Mouse (Mus musculus): ENCODE measurements at regions not wholly inside any gene's neighbourhood (a gene's known extent, or its start where the extent isn't known, plus 50 kb on each side); places are given as distances from the start of the nearest gene placed in this dataset.

DNA sequence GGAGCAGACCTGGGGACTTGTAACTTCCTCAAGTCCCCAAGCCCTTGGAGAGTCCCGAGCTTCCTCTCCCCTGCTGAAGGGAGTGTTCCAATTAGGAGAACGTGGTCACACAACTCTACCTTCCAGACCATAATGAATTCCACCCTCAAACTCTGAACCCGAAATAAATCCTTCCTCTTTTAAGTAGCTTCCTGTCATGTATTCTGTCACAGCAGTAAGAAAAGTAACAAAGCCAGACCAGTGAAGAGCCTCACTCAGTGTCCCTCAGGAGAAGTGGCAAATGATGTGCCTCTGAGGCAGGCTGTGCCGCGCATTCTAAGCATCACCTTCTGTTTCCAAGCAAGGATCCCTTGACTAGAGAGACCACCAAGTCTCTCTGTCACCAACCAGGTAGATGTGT is 134.4 kb upstream of the Slc35f3 start:
- H3K27ac ChIP-seq (replicated peaks; ENCODE audit: low read depth, low read length) = no peak overlapping the region
- ATAC-seq (ENCODE audit: insufficient number of reproducible peaks, low FRiP score, low TSS enrichment, low read depth) (no peak), DNase-seq (ENCODE audit: low spot score) (no peak)
- H3K9me3 ChIP-seq (ENCODE audit: control insufficient read depth, low read length) = no peaks in the 10 kb centered on the region
- no peaks in the 10 kb centered on the region for H3K27me3 ChIP-seq (ENCODE audit: control insufficient read depth, insufficient read depth, low read length)
- 57% methylated on average over 5 of the region's 5 CpGs for WGBS
- H3K36me3 ChIP-seq (ENCODE audit: control insufficient read depth, insufficient read depth, low read length) = no peaks in the 10 kb centered on the region
- no peak overlapping the region for H3K4me2 ChIP-seq (ENCODE audit: low read depth, severe bottlenecking)
- H3K9ac ChIP-seq (ENCODE audit: low read length) = no peak overlapping the region
- H3K4me1 ChIP-seq (ENCODE audit: control insufficient read depth, insufficient read depth, low read length) = no peaks in the 10 kb centered on the region
- no peak overlapping the region for H3K4me3 ChIP-seq (ENCODE audit: low read depth, low read length)

DNA sequence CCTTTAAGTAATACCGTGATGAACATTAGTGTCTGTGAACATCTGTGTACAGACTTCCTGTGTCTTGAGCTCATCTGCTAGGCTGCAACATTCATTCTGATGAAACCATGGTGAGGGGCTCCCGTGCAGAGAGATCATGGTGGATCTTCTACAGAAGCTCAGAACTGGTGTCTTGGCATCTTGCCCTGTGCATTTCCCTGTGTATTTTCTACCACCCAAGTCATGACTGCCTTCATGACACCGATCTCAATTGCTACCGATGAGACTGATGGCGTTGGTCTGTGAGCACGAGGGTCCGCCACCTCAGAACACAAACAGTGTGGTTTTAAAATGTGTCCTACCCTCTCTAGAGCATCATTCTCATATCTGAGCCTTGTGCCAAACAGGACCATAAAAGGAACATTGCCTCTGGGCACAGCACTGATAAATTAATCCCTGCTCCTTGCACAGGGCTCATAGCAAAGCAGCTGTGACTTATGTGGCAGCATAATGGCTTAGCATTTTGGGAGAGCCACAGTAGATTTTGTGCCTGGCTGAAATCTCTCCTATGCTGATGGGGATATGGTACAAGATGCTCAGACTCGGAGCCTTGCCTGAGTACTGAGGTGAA is 132.8 kb upstream of the Slc35f3 start:
- Histone ChIP-seq H3K4me3 (ENCODE audit: low read depth, low read length) (no peak overlapping the region), H3K9ac (ENCODE audit: low read length) (no peak overlapping the region), H3K4me2 (ENCODE audit: low read depth, severe bottlenecking) (no peak overlapping the region), H3K27me3 (ENCODE audit: control insufficient read depth, insufficient read depth, low read length) (no peaks in the 10 kb centered on the region), H3K27ac (replicated peaks; ENCODE audit: low read depth, low read length) (no peak overlapping the region), H3K4me1 (ENCODE audit: control insufficient read depth, insufficient read depth, low read length) (no peaks in the 10 kb centered on the region), H3K36me3 (ENCODE audit: control insufficient read depth, insufficient read depth, low read length) (no peaks in the 10 kb centered on the region), H3K9me3 (ENCODE audit: control insufficient read depth, low read length) (no peaks in the 10 kb centered on the region)
- 88% methylated on average over 8 of the region's 8 CpGs for WGBS
- ATAC-seq (ENCODE audit: insufficient number of reproducible peaks, low FRiP score, low TSS enrichment, low read depth) = no peak
- no peak for DNase-seq (ENCODE audit: low spot score)

DNA sequence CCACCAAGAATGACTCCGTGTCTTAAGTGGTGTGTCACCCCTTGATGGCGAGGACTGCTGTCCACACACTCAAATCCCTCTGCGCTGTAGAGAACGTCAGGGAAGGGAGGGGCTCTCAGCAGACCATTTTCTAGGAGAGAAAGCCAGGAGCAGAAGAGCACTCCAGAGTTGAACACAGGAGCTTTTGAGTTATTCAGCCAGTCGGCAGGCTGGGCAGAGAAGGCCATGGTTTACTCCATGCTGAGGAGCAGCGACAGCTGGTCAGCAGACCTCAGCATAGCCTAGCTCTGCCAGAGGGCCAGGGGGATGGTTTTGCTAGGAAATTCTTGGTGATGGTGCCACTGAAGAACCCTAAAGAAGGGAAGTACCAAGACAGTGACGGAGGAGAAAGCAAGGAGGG is 132.0 kb upstream of the Slc35f3 start:
- Histone ChIP-seq H3K9me3 (ENCODE audit: control insufficient read depth, low read length) (no peaks in the 10 kb centered on the region), H3K27me3 (ENCODE audit: control insufficient read depth, insufficient read depth, low read length) (no peaks in the 10 kb centered on the region), H3K4me1 (ENCODE audit: control insufficient read depth, insufficient read depth, low read length) (no peaks in the 10 kb centered on the region), H3K27ac (replicated peaks; ENCODE audit: low read depth, low read length) (no peak overlapping the region), H3K36me3 (ENCODE audit: control insufficient read depth, insufficient read depth, low read length) (no peaks in the 10 kb centered on the region), H3K4me2 (ENCODE audit: low read depth, severe bottlenecking) (no peak overlapping the region), H3K4me3 (ENCODE audit: low read depth, low read length) (no peak overlapping the region), H3K9ac (ENCODE audit: low read length) (no peak overlapping the region)
- WGBS = 84% methylated on average over 7 of the region's 7 CpGs
- ATAC-seq (ENCODE audit: insufficient number of reproducible peaks, low FRiP score, low TSS enrichment, low read depth) = no peak
- DNase-seq (ENCODE audit: low spot score) = no peak

DNA sequence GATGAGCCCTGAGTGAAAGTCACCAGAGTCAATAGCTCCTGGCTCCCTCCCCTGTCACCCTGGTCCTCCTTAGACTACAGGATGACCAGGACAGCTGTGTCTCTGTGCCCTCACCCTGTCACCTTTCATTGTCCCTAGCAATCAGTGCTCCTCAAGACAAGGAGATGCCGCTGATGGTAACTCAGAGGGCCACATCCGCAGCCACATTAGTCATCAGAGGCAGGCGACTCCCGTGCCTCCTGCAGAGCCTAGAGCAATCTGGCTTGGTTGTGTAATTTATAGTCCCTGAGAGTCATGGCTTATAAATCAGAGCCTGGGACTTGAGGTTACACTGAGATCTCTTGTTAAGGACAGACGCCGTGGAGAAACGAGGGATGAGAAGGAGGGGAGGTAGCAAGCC is 123.9 kb upstream of the Slc35f3 start:
- no peak overlapping the region for H3K9ac ChIP-seq (ENCODE audit: low read length)
- no peaks in the 10 kb centered on the region for H3K9me3 ChIP-seq (ENCODE audit: control insufficient read depth, low read length)
- no peak for ATAC-seq (ENCODE audit: insufficient number of reproducible peaks, low FRiP score, low TSS enrichment, low read depth)
- no peak overlapping the region for H3K4me3 ChIP-seq (ENCODE audit: low read depth, low read length)
- H3K36me3 ChIP-seq (ENCODE audit: control insufficient read depth, insufficient read depth, low read length) = no peaks in the 10 kb centered on the region
- DNase-seq (ENCODE audit: low spot score) = no peak
- no peak overlapping the region for H3K4me2 ChIP-seq (ENCODE audit: low read depth, severe bottlenecking)
- H3K4me1 ChIP-seq (ENCODE audit: control insufficient read depth, insufficient read depth, low read length) = no peaks in the 10 kb centered on the region
- H3K27me3 ChIP-seq (ENCODE audit: control insufficient read depth, insufficient read depth, low read length) = no peaks in the 10 kb centered on the region
- 30% methylated on average over 7 of the region's 7 CpGs for WGBS
- no peak overlapping the region for H3K27ac ChIP-seq (replicated peaks; ENCODE audit: low read depth, low read length)

DNA sequence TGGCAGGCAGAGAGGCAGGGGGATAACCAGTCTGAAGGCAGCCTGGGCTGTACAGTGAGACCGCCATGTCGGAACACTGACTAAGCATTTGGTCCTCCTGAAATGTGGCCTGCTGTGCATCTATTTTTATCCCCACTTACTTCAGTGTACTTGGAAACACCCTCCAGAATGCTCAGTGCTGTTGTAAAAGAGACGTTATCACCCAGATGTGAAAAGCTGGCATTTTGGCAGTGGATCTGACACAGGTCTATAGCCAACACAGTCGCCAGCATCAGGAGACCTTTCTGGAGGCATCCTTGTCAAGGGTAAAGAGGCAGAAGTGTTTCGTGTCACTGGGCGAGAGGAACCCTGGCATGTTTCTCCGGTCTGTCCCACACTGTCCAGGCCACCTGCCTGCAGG is 122.1 kb upstream of the Slc35f3 start:
- H3K4me1 ChIP-seq (ENCODE audit: control insufficient read depth, insufficient read depth, low read length) = no peaks in the 10 kb centered on the region
- ATAC-seq (ENCODE audit: insufficient number of reproducible peaks, low FRiP score, low TSS enrichment, low read depth) = no peak
- H3K36me3 ChIP-seq (ENCODE audit: control insufficient read depth, insufficient read depth, low read length) = no peaks in the 10 kb centered on the region
- no peak overlapping the region for H3K27ac ChIP-seq (replicated peaks; ENCODE audit: low read depth, low read length)
- no peak overlapping the region for H3K9ac ChIP-seq (ENCODE audit: low read length)
- H3K27me3 ChIP-seq (ENCODE audit: control insufficient read depth, insufficient read depth, low read length) = no peaks in the 10 kb centered on the region
- no peaks in the 10 kb centered on the region for H3K9me3 ChIP-seq (ENCODE audit: control insufficient read depth, low read length)
- WGBS = 95% methylated on average over 7 of the region's 7 CpGs
- H3K4me3 ChIP-seq (ENCODE audit: low read depth, low read length) = no peak overlapping the region
- no peak overlapping the region for H3K4me2 ChIP-seq (ENCODE audit: low read depth, severe bottlenecking)
- no peak for DNase-seq (ENCODE audit: low spot score)

DNA sequence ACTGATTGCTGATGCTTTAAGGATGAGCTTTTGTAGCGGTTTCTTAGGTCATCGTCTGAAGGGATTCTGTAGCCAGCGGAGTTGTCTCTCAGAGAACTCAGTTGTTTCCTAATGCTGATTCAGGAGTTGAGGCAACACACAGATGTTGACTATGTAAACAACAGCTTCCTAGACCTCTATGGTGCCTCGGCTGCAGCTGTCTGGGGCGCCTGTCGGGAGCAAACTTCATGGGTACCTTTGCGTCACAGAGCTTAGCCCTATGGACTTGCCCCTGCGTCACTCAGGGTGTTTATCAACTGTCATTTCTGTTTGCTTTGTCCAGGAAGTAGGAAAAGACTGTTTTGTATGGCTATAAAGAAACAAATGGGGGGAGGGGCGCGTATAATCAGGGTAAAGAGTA is 120.5 kb upstream of the Slc35f3 start:
- Histone ChIP-seq H3K4me3 (ENCODE audit: low read depth, low read length) (no peak overlapping the region), H3K4me1 (ENCODE audit: control insufficient read depth, insufficient read depth, low read length) (no peaks in the 10 kb centered on the region), H3K27me3 (ENCODE audit: control insufficient read depth, insufficient read depth, low read length) (no peaks in the 10 kb centered on the region), H3K36me3 (ENCODE audit: control insufficient read depth, insufficient read depth, low read length) (no peaks in the 10 kb centered on the region), H3K4me2 (ENCODE audit: low read depth, severe bottlenecking) (no peak overlapping the region), H3K27ac (replicated peaks; ENCODE audit: low read depth, low read length) (no peak overlapping the region), H3K9ac (ENCODE audit: low read length) (no peak overlapping the region), H3K9me3 (ENCODE audit: control insufficient read depth, low read length) (no peaks in the 10 kb centered on the region)
- no peak for ATAC-seq (ENCODE audit: insufficient number of reproducible peaks, low FRiP score, low TSS enrichment, low read depth)
- DNase-seq (ENCODE audit: low spot score) = no peak
- 85% methylated on average over 10 of the region's 10 CpGs for WGBS

DNA sequence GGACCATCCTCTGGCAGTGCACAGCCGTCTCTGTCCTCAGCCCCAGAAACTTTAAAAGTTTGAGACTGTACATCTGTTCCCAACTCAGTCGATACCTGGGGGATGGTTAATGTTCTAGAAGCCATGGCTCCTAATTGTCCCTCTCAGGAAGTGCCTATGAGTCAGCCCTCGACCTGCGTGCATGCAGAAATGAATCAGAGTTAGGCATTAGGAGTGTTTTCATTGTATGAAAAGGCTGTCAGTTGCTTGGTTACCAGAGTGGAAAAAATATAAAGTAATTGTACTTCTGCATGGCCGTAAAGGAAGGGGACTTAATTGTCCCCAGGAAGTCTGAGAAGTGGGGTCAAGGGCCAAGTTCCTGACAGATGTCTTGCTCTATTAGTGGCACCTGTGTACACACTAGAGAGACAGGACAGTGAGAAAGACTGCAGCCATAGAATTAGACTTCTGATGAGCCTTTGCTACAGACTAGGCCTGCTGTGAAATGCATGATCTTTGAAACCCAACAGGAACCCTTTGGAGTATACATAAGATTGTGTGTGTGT is 109.5 kb upstream of the Slc35f3 start:
- Histone ChIP-seq H3K4me1 (ENCODE audit: control insufficient read depth, insufficient read depth, low read length) (no peaks in the 10 kb centered on the region), H3K9ac (ENCODE audit: low read length) (no peak overlapping the region), H3K27ac (replicated peaks; ENCODE audit: low read depth, low read length) (no peak overlapping the region), H3K27me3 (ENCODE audit: control insufficient read depth, insufficient read depth, low read length) (no peaks in the 10 kb centered on the region), H3K9me3 (ENCODE audit: control insufficient read depth, low read length) (no peaks in the 10 kb centered on the region), H3K36me3 (ENCODE audit: control insufficient read depth, insufficient read depth, low read length) (no peaks in the 10 kb centered on the region), H3K4me2 (ENCODE audit: low read depth, severe bottlenecking) (no peak overlapping the region), H3K4me3 (ENCODE audit: low read depth, low read length) (no peak overlapping the region)
- 57% methylated on average over 5 of the region's 5 CpGs for WGBS
- DNase-seq (ENCODE audit: low spot score) (no peak), ATAC-seq (ENCODE audit: insufficient number of reproducible peaks, low FRiP score, low TSS enrichment, low read depth) (no peak)

DNA sequence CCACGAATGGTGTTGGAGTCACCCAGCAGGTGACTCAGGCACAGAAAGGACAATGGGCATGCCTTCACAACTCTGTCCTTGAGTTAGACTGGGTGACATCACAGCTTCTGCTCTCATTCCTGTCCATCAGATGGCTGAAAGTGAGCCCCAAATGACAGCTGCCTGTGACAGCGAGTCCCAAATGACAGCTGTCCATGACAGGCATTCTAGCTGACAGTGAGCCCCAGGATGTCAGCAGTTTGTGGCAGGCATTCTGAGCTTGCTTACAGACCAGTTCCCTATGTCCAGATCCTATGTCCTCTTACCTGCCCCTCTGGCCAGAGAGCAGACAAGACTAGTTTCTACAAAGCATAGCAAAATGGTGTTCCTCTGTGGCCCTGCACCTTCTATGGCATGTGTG is 102.7 kb upstream of the Slc35f3 start:
- H3K36me3 ChIP-seq (ENCODE audit: control insufficient read depth, insufficient read depth, low read length) = no peaks in the 10 kb centered on the region
- H3K27ac ChIP-seq (replicated peaks; ENCODE audit: low read depth, low read length) = no peak overlapping the region
- H3K9ac ChIP-seq (ENCODE audit: low read length) = no peak overlapping the region
- DNase-seq (ENCODE audit: low spot score) (no peak), ATAC-seq (ENCODE audit: insufficient number of reproducible peaks, low FRiP score, low TSS enrichment, low read depth) (no peak)
- H3K27me3 ChIP-seq (ENCODE audit: control insufficient read depth, insufficient read depth, low read length) = no peaks in the 10 kb centered on the region
- H3K4me3 ChIP-seq (ENCODE audit: low read depth, low read length) = no peak overlapping the region
- WGBS = 82% methylated on average over 2 of the region's 2 CpGs
- H3K9me3 ChIP-seq (ENCODE audit: control insufficient read depth, low read length) = no peaks in the 10 kb centered on the region
- H3K4me2 ChIP-seq (ENCODE audit: low read depth, severe bottlenecking) = no peak overlapping the region
- H3K4me1 ChIP-seq (ENCODE audit: control insufficient read depth, insufficient read depth, low read length) = no peaks in the 10 kb centered on the region

DNA sequence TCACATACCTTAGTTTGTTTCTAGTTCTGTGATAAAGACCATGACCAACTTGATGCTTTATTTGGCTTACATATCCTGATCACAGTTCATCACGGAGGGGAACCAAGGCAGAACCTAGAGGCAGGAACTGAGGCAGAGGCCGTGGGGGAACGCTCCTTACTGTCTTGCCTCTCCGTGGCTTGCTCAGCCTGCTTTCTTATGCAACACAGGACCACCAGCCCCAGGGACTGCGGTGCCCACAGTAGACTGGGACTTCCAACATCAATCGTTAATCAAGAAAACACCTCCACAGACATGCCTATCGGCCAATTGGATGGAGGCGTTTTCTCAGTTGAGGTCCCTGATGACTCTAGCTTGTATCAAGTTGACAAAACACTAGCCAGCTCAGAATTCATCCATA is 87.8 kb upstream of the Slc35f3 start:
- Histone ChIP-seq H3K9ac (ENCODE audit: low read length) (no peak overlapping the region), H3K4me1 (ENCODE audit: control insufficient read depth, insufficient read depth, low read length) (no peaks in the 10 kb centered on the region), H3K36me3 (ENCODE audit: control insufficient read depth, insufficient read depth, low read length) (no peaks in the 10 kb centered on the region), H3K4me2 (ENCODE audit: low read depth, severe bottlenecking) (no peak overlapping the region), H3K27me3 (ENCODE audit: control insufficient read depth, insufficient read depth, low read length) (no peaks in the 10 kb centered on the region), H3K27ac (replicated peaks; ENCODE audit: low read depth, low read length) (no peak overlapping the region), H3K4me3 (ENCODE audit: low read depth, low read length) (no peak overlapping the region), H3K9me3 (ENCODE audit: control insufficient read depth, low read length) (no peaks in the 10 kb centered on the region)
- WGBS = 88% methylated on average over 8 of the region's 8 CpGs
- no peak for DNase-seq (ENCODE audit: low spot score)
- no peak for ATAC-seq (ENCODE audit: insufficient number of reproducible peaks, low FRiP score, low TSS enrichment, low read depth)

Measured in limb, embryonic 11.5 days (tissue).